Mouse (Mus musculus): ENCODE data around the gene Rbfox1.

Rbfox1 gene

GRCm38 (mm10) chr16:7149106-7149899 lies 1264.1 kb downstream of the Rbfox1 start:
- DNase-seq (ENCODE audit: low spot score) = no peak

- DNase-seq (ENCODE audit: low spot score) = no peak
These were observed 1265.1 kb downstream of the Rbfox1 start for GRCm38 (mm10) chr16:7150201-7150791.

- DNase-seq (ENCODE audit: low spot score) = no peak
These were observed 1267.2 kb downstream of the Rbfox1 start for GRCm38 (mm10) chr16:7152401-7152800.

GRCm38 (mm10) chr16:7154671-7155070 lies 1269.5 kb downstream of the Rbfox1 start:
- DNase-seq (ENCODE audit: low spot score) = no peak

- DNase-seq (ENCODE audit: low spot score) = no peak
These were observed 1274.0 kb downstream of the Rbfox1 start for GRCm38 (mm10) chr16:7158856-7159826.

- DNase-seq (ENCODE audit: low spot score) = no peak
These were observed 1274.7 kb downstream of the Rbfox1 start for GRCm38 (mm10) chr16:7159827-7160217.

GRCm38 (mm10) chr16:7162168-7162567 lies 1277.0 kb downstream of the Rbfox1 start:
- no peak for DNase-seq (ENCODE audit: low spot score)

- DNase-seq (ENCODE audit: low spot score) = no peak
These were observed 1278.5 kb downstream of the Rbfox1 start for GRCm38 (mm10) chr16:7163688-7164087.

- no peak for DNase-seq (ENCODE audit: low spot score)
These were observed 1279.1 kb downstream of the Rbfox1 start for GRCm38 (mm10) chr16:7164153-7164737.

GRCm38 (mm10) chr16:7175960-7176359 lies 1290.8 kb downstream of the Rbfox1 start:
- DNase-seq (ENCODE audit: low spot score) = no peak

- DNase-seq (ENCODE audit: low spot score) = no peak
These were observed 1302.6 kb downstream of the Rbfox1 start for GRCm38 (mm10) chr16:7187788-7188187.

- DNase-seq (ENCODE audit: low spot score) = no peak
These were observed 1308.4 kb downstream of the Rbfox1 start for GRCm38 (mm10) chr16:7193535-7193934.

- no peak for DNase-seq (ENCODE audit: low spot score)
These were observed 1312.8 kb downstream of the Rbfox1 start for GRCm38 (mm10) chr16:7197953-7198352.

GRCm38 (mm10) chr16:7200239-7200638 lies 1315.1 kb downstream of the Rbfox1 start:
- DNase-seq (ENCODE audit: low spot score) = no peak

GRCm38 (mm10) chr16:7201816-7202215 lies 1316.7 kb downstream of the Rbfox1 start:
- no peak for DNase-seq (ENCODE audit: low spot score)

- no peak for DNase-seq (ENCODE audit: low spot score)
These were observed 1321.2 kb downstream of the Rbfox1 start for GRCm38 (mm10) chr16:7206116-7206900.

- no peak for DNase-seq (ENCODE audit: low spot score)
These were observed 1322.4 kb downstream of the Rbfox1 start for GRCm38 (mm10) chr16:7207599-7207998.

GRCm38 (mm10) chr16:7212756-7213155 lies 1327.6 kb downstream of the Rbfox1 start:
- DNase-seq (ENCODE audit: low spot score) = no peak

- no peak for DNase-seq (ENCODE audit: low spot score)
These were observed 1338.1 kb downstream of the Rbfox1 start for GRCm38 (mm10) chr16:7223265-7223664.

- DNase-seq (ENCODE audit: low spot score) = no peak
These were observed 1340.8 kb downstream of the Rbfox1 start for GRCm38 (mm10) chr16:7226000-7226399.

GRCm38 (mm10) chr16:7228246-7228645 lies 1343.1 kb downstream of the Rbfox1 start:
- no peak for DNase-seq (ENCODE audit: low spot score)

Measured in ovary, postnatal 10 days (tissue).